Mouse (Mus musculus): Measurements from ENCODE around the gene Thra. TPM values are rescaled to one million over a fixed set of nuclear protein-coding genes. Genes with fewer than 3 reads are reported as not detected.
A peak's percentile ranks its signal among the peaks of the same experiment; 100 is the strongest.

Thra gene
- polyA plus RNA-seq, 1 experiment from 2014 or later, result 59.8 TPM

DNA sequence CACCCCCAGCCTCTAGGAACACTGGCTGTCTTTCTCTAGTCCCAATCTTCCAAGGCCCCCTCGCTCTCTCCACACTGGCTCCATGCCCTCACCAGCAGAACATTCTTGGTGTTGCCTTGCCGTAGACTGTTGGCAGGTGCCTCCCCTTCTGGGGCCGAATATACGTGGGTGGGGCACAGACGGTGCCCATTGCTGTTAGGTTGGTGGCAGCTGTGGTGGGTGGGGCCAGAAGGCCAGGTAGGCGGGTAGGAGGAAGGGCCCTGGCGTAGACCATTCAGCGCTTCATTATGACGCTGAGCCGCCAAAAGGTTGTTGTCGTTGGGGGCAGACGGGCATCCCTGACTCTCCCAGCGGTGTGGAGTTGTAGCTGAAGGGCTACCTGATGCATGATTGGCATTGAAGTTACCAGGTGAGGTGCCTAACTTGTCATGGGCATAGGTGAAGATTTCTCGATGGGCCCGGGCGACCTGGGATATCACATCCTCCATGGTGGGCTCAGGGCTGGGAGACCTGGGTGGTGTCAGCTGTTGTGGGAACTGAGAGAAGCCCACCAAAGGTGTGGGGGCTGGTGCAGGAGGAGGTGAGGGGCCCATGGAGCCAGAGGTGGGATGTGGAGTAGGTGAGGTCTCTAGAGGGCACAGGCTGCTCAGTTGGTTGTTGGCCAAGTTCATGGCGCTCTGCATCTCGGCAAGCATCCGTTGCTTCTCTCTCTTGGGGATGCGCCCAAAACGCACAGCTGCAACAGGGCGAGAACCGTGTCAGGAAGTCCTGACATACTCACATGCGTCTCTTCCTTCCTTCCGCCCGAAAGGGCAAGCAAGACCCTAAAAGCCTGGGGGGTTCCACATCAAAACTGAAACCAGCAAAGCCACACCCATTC is 29.9 kb downstream of the Thra start:
- H3K4me2 ChIP-seq, result no peak overlapping the region
- no peak overlapping the region for H3K9ac ChIP-seq
- H3K4me3 ChIP-seq (replicated peaks), result no peak overlapping the region
- 0 out of 2 replicates have a peak, but pooled peaks cover 3% of the 10 kb centered on the region for H3K27me3 ChIP-seq
- peaks cover 33% of the 10 kb centered on the region for H3K36me3 ChIP-seq (replicated peaks)
- 94% methylated on average over 26 of the region's 26 CpGs for WGBS
- H3K9me3 ChIP-seq, result no peaks in the 10 kb centered on the region
- ATAC-seq (ENCODE audit: low FRiP score), result no peak
- H3K27ac ChIP-seq, result no peak overlapping the region
- H3K4me1 ChIP-seq, result peaks cover 64% of the 10 kb centered on the region

DNA sequence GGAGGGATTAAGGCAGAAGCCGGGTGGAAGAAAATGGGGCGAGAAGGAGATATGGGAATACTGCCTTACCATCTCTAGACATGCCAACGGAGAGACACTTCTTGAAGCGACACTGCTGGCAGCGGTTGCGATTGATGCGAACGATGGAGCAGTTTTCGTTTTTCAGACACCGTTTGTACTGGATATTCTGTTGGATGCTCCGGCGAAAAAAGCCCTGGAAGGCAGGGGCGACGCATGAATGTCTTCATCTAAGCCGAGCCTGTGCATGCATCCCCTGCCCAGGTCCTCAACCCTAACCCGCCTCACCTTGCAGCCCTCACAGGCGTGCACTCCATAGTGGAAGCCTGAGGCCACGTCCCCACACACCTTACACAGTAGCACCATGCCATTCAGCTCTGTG is 30.7 kb downstream of the Thra start:
- no peak overlapping the region for H3K4me2 ChIP-seq
- no peak for ATAC-seq (ENCODE audit: low FRiP score)
- peaks cover 30% of the 10 kb centered on the region for H3K36me3 ChIP-seq (replicated peaks)
- WGBS, result 95% methylated on average over 18 of the region's 18 CpGs
- no peak overlapping the region for H3K9ac ChIP-seq
- 0 out of 2 replicates have a peak, but pooled peaks cover 3% of the 10 kb centered on the region for H3K27me3 ChIP-seq
- H3K27ac ChIP-seq, result no peak overlapping the region
- no peak overlapping the region for H3K4me3 ChIP-seq (replicated peaks)
- no peaks in the 10 kb centered on the region for H3K9me3 ChIP-seq
- H3K4me1 ChIP-seq, result peaks cover 64% of the 10 kb centered on the region

DNA sequence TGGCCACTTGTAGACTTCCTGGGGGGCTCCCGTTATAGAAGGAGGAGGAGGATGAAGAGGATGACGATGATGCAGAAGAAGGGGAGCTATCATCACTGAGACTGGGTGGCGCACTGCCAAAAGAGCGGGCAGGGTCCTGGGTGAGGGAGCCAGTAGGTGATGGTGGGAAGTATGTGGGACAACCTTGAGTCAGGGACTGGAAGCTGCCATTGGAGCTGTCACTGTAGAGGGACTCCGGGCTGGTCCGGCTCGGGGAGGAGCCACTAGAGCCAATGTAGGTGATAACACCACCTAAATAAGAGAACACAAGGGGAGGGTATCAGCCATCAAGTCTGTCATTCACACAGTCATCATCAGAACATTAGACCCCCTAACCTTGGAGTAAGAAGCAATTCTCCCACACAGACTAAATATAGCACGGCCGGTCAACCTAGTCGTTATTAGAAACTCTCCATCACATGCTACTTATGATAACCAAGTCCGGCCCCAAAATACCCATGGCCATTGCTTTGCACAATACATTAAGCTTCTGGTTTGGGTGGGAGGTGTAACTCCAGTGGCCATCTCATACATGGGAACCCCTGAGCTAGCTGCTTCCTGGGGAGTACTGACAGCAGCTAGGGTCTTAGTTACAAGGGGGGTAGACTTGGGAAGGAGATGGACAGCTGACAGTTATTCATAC is 31.5 kb downstream of the Thra start:
- Histone ChIP-seq H3K4me1 (peaks cover 64% of the 10 kb centered on the region), H3K4me2 (no peak overlapping the region)
- WGBS, result 94% methylated on average over 11 of the region's 11 CpGs

DNA sequence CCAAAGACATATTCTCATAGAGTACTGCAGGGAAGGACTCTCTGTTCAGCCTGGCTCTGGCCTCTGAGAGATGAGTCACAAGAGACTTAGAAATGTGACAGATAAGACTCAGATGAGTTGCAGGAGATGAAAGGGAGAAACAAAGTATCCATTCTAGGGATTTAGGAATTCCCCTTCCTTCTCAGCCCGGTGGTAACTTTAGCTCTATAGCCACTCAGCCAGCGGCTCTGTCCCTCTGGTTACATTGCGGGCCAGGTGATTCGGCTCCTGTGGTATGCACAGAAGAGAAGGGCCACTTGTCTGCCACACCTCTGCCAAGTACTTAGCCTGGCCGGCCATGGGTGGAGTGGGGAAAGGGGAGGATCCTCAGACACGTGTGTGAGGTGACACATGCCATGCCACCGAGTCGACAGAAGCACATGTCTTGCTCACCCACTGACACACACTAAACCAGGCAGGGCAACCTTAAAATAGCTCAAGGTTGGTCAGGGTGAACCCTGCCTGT is 32.3 kb downstream of the Thra start:
- Histone ChIP-seq H3K27ac (no peak overlapping the region), H3K4me1 (peaks cover 63% of the 10 kb centered on the region), H3K4me2 (no peak overlapping the region), H3K27me3 (0 out of 2 replicates have a peak, but pooled peaks cover 3% of the 10 kb centered on the region), H3K36me3 (replicated peaks) (peaks cover 30% of the 10 kb centered on the region), H3K9me3 (no peaks in the 10 kb centered on the region), H3K9ac (no peak overlapping the region), H3K4me3 (replicated peaks) (no peak overlapping the region)
- WGBS, result 83% methylated on average over 8 of the region's 8 CpGs
- ATAC-seq (ENCODE audit: low FRiP score), result no peak

More for the DNA sequence above, 31.5 kb downstream of the Thra start:
- H3K9me3 ChIP-seq, result no peaks in the 10 kb centered on the region
- no peak overlapping the region for H3K4me3 ChIP-seq (replicated peaks)
- H3K9ac ChIP-seq, result no peak overlapping the region
- ATAC-seq (ENCODE audit: low FRiP score), result no peak
- peaks cover 30% of the 10 kb centered on the region for H3K36me3 ChIP-seq (replicated peaks)
- 0 out of 2 replicates have a peak, but pooled peaks cover 3% of the 10 kb centered on the region for H3K27me3 ChIP-seq
- no peak overlapping the region for H3K27ac ChIP-seq

DNA sequence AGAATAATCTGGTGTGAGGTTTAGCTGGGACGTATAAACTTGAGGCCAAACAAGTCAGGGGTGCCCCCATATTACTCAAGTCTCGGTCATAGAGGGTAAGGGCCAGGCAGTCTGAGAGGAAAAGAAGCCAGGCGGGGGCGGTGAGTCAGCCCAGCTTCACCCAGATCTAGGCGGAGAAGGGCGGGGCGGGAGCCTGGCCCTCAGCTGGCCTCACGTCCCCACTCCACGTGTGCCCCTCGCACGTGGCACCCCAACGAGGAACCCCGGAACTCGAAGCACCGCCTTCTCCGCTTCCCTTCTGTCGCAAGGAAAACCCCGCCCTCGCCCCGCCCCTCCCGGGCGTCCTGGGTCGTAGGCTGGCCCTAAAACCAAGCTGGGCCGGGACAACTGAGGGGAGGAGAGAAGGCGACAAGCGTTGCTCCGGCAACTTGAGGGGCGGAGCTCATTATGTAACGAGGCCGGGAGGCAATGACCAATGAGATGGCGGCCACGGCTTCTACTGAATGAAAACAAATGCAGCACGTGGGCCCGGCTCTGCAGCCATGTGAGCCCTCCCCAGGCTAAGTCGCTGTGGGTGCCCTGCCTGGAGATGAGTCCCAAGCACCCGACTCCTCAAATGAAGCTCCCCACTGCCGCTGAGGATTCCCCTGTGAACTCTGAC is 33.3 kb downstream of the Thra start:
- H3K27ac ChIP-seq, result no peak overlapping the region
- H3K9ac ChIP-seq, result peak overlapping the region; percentile 50; the same call in 1 of the 2 replicates
- peak; percentile 85 for ATAC-seq (ENCODE audit: low FRiP score)
- H3K9me3 ChIP-seq, result no peaks in the 10 kb centered on the region
- H3K36me3 ChIP-seq (replicated peaks), result peaks cover 29% of the 10 kb centered on the region
- peaks cover 55% of the 10 kb centered on the region for H3K4me1 ChIP-seq
- H3K4me2 ChIP-seq, result peak overlapping the region; percentile 66
- H3K4me3 ChIP-seq (replicated peaks), result peak overlapping the region; percentile 33
- H3K27me3 ChIP-seq, result 0 out of 2 replicates have a peak, but pooled peaks cover 3% of the 10 kb centered on the region
- WGBS, result 1% methylated on average over 37 of the region's 37 CpGs

DNA sequence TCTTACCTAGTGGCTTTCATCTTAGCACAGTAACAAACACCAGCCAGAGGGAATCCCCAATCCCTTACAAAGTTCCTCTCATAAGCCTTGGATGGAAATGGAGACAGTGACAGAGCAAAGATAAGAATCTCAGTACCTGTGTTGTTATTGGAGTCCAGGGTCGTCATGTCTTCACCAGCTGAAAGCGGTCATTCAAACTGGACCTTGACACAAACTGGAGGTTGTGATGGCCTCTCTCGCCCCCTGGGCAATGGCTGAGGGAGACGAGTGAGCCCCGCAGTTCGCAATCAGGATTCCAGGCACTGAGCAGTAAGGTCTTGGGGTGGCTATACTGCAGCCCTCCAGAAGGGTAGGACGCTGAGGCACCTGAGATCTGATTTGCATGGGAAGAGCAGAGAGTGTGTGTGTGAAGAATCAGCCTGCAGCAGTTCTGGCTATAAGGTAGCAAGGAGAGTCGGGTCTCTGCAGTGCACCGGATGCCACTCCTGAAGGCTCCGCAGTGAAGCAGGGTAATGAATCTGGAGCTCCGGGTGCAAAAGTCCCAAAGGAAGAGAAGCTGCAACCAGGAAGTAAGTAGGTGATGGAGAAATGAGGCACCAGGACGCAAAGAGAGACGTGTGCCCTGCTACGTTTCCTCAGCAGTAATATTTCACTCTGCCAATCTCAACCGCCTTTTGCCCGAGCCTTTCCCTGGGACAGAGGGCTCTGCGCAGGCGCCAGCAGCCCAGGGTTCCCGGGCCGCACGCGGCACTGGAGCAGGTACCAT is 34.3 kb downstream of the Thra start, which contains the start of gene Nr1d1:
TSS of gene Nr1d1 (minus strand) at position 752 of the 766 bp plus-strand sequence.
- Histone ChIP-seq H3K4me2 (peak within 1 kb of the TSS; percentile 66), H3K27me3 (0 out of 2 replicates have a peak, but pooled peaks cover 3% of the 10 kb centered on the region), H3K4me3 (replicated peaks) (peak within 1 kb of the TSS; percentile 33), H3K27ac (peak within 1 kb of the TSS; percentile 56), H3K36me3 (replicated peaks) (peaks cover 20% of the 10 kb centered on the region), H3K9me3 (no peaks in the 10 kb centered on the region), H3K9ac (peak within 1 kb of the TSS; percentile 50), H3K4me1 (peaks cover 52% of the 10 kb centered on the region)
- peak; percentile 30; the same call in 1 of the 2 replicates for ATAC-seq (ENCODE audit: low FRiP score)
- WGBS, result 1% methylated on average over 22 of the region's 22 CpGs

DNA sequence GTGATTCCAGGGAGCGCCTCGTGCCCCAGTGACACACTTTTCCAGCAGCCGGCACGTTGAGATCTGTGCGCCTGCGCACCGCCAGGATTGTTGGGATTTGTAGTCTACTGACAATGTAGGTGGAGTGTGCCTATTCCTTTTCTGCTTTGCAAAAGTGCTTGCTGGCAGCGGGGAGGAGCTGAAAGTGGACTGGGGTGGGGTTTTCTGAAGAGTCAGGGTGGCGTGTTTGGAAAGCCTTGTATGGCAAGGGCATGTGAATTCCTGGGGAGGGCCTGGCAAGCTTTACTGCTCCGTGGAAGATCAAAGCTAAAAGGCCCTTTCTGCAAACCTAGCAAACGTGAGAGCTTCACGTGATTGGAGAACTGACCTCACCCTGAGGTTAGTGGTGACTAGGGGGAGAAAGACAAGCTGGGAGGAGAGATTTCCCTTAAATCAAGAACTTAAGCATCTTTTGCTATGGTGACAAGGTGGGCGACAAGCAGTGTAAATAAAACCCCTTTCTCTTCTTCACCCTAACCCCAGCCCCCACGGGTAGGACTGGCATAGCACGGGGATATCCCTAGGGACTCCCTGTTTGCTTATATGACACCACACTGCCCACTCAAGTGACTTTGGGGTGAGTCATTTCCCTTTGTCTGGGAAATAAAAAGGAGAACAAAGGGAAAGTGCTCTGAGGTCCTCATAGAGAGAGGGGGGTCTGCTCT is 35.1 kb downstream of the Thra start:
- H3K36me3 ChIP-seq (replicated peaks), result peaks cover 13% of the 10 kb centered on the region
- peak overlapping the region; percentile 56 for H3K27ac ChIP-seq
- WGBS, result 6% methylated on average over 15 of the region's 15 CpGs
- H3K4me1 ChIP-seq, result peaks cover 52% of the 10 kb centered on the region
- H3K4me3 ChIP-seq (replicated peaks), result peak overlapping the region; percentile 33
- 0 out of 2 replicates have a peak, but pooled peaks cover 3% of the 10 kb centered on the region for H3K27me3 ChIP-seq
- H3K9me3 ChIP-seq, result no peaks in the 10 kb centered on the region
- ATAC-seq (ENCODE audit: low FRiP score), result peak; percentile 79
- H3K4me2 ChIP-seq, result peak overlapping the region; percentile 66
- peak overlapping the region; percentile 21; the same call in 1 of the 2 replicates for H3K9ac ChIP-seq

DNA sequence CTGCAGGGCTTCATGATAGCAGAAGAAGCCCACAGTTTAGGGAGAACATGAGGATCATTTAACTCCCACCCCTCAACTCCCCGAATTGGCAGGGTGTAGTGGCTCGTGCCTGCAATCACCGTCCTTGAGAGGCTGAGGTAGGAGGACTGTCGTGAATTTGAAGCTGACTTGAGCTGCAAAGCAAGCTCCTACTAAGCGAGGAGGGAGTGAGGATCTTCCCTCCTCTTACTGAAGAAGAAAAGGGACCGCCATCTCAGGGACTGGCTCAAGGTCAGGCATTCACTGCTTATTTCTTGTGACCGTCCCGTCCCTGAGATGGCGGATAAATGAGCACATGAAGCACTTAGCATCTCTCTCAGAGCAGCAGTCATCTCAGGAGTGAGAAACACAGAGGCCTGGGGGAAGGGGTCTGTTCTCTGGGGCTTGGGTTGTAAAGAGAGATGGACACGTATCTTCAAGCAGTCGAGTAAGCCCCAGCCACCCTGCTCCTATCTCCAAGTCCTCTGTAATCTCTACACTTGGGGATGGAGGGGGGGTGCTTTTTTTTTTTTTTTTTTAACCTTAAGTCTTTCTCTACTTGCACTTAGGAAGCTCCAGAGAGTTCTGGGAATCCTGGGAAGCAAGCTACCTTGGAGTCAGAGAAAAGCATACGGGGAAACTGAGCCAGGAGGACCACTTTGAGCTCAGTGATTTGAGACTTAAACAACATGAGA is 35.8 kb downstream of the Thra start:
- Histone ChIP-seq H3K4me3 (replicated peaks) (no peak overlapping the region), H3K27me3 (0 out of 2 replicates have a peak, but pooled peaks cover 3% of the 10 kb centered on the region), H3K4me1 (peaks cover 53% of the 10 kb centered on the region), H3K27ac (peak overlapping the region; percentile 80; the same call in 1 of the 2 replicates), H3K9me3 (no peaks in the 10 kb centered on the region), H3K9ac (peak overlapping the region; percentile 21; the same call in 1 of the 2 replicates), H3K36me3 (replicated peaks) (peaks cover 6% of the 10 kb centered on the region), H3K4me2 (peak overlapping the region; percentile 66; the same call in 1 of the 2 replicates)
- ATAC-seq (ENCODE audit: low FRiP score), result no peak
- 55% methylated on average over 12 of the region's 12 CpGs for WGBS

DNA sequence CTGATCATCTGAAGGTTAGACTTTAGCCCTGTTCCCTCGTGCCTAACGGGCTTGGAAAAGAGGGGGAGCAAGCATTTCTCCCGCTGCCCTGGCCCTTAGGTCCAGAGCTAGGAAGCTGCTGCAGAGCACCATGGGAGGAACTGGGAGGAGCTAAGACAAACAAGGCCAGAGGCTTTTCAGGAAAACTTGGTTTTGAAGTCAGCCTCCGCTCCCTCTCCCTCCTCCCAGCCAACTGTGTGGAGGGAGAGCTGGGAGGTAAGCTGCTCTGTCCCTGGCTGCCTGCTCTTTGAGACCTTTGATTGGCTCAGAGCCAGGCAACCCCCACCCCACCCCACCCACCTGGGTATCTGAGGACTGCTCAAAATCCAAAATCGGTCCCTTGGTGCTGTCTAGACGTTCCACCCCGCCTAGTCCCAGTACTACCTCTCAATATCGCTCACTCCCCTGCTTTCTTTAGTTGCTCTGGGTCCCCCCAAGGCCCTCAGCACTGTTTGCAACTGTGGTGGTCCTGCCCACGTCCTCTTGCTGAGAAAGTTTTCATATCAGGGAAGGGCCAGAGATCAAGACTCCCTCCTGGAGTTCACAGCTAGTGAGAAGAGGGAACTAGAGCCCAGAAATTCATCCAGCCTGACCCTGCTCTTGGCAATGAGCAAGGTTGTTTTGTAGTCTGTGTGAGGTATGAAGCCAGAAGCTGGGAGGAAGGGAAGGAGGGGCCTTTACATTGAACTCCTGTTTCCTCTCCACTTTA is 36.6 kb downstream of the Thra start:
- H3K4me1 ChIP-seq, result peaks cover 61% of the 10 kb centered on the region
- H3K4me3 ChIP-seq (replicated peaks), result no peak overlapping the region
- H3K27me3 ChIP-seq, result 0 out of 2 replicates have a peak, but pooled peaks cover 3% of the 10 kb centered on the region
- no peaks in the 10 kb centered on the region for H3K36me3 ChIP-seq (replicated peaks)
- no peak overlapping the region for H3K9ac ChIP-seq
- ATAC-seq (ENCODE audit: low FRiP score), result no peak
- 3% methylated on average over 9 of the region's 9 CpGs for WGBS
- no peaks in the 10 kb centered on the region for H3K9me3 ChIP-seq
- peak overlapping the region; percentile 21 for H3K4me2 ChIP-seq
- H3K27ac ChIP-seq, result peak overlapping the region; percentile 80

DNA sequence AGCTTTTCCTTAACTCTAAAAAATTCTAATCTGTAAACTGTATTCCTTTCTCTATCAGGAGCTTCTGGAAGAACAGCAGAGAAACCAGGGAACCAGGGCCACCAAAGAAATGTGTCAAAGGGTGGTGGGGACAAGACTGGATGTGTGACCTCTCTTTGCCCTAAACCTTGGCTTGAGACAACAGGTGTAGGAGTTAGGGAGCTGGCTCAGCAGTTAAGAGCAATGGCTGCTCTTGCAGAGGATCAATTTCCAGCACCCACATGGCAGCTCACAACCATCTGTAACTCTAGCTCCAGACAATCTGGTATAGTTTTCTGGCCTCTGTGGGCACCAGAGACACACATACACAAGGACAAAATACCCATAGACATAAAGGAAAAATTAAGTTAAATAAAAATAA is 37.5 kb downstream of the Thra start:
- Histone ChIP-seq H3K27me3 (0 out of 2 replicates have a peak, but pooled peaks cover 3% of the 10 kb centered on the region), H3K9ac (no peak overlapping the region), H3K27ac (no peak overlapping the region), H3K4me1 (peaks cover 68% of the 10 kb centered on the region), H3K9me3 (no peaks in the 10 kb centered on the region), H3K4me3 (replicated peaks) (no peak overlapping the region), H3K36me3 (replicated peaks) (no peaks in the 10 kb centered on the region), H3K4me2 (no peak overlapping the region)
- ATAC-seq (ENCODE audit: low FRiP score), result no peak
